Mouse (Mus musculus) inflammation-experienced regulatory T-cells, adult 6 months (primary cell): ENCODE results near the gene Cfap97. TPM values are rescaled to one million over a fixed set of nuclear protein-coding genes. Genes with fewer than 3 reads are reported as not detected.
"Not testable (repeated sequence)": the region's sequence is repeated elsewhere in the genome, so short reads cannot be mapped to it uniquely, and the experiment has no call there.

Experiments
- ATAC-seq: one replicate; pipeline ENCODE4 v1.8.0; 2017
- polyA plus RNA-seq, 3 experiments: library from polyadenylated mRNA; unstranded; fragments of 100-300 nt; shearing (Covaris generic); gene quantifications; one replicate each; pipeline ENCODE4 v1.2.1; 2017

Gene Cfap97
- polyA plus RNA-seq: 10 to 100 TPM; 25.0 to 44.3 (median 33.7) TPM

GRCm38 (mm10) chr8:46151202-46152062 lies at the start of gene Cfap97:
Gene Cfap97 (plus strand): TSS chr8:46151771.
- ATAC-seq: peak; percentile 24

DNA sequence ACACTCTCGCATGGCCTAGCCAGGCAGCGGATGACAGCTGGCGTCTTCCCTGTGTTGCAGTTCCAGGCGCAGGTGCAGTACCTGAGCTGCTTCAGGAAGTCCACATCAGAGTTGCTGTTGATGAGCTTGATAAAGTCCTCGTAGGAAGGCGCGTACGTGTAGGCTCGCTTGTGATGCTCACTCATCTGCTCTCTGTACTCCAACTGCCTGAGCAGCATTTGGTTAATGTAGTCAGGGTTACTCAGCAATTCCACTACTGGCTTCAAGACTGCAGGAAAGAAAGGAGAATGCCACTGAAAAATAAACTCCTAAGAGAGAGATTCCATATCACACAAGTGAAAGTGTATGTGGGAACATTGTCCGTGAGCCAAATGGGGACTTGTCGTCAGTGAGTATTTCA lies 48.1 kb upstream of the Cfap97 start:
- ATAC-seq: no peak

DNA sequence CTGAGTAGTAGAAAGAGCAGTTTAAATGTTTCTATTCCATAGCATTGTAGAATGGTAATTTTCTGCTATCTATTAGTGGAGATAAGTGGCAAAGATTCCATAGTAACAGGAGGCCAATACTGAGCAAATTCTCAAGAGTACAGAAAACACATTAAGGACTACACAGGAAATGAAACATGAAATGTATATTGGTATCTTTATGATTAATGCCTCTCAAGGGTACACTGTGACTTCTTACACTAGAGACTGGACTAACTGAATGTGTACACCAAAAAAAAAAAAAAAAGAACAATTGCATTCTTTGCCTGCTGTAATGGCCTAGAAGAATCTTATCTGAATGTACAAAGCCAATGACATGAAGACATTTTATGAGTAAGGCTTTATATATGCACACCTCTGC lies 43.9 kb upstream of the Cfap97 start:
- no peak for ATAC-seq

GRCm38 (mm10) chr8:46113421-46114170 lies 38.0 kb upstream of the Cfap97 start:
- not testable (repeated sequence) for ATAC-seq

DNA sequence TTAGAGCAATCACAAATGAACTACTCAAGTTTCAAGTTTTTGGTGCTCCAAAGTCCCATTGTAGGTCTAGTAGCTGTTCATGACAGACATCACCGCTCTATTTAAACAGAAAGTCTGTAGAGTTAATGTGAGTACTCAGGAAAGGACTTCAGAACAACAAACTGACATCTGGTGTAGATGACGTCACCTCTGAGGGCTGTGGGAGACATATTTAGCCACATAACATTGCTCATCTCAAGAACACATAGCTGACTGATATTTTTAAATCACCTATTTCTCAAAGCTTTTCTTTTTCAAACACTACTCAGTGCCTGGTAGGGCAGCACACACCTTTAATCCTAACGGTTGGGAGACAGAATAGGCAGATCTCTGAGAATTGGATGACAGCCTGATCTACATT lies 34.4 kb upstream of the Cfap97 start:
- ATAC-seq: no peak

GRCm38 (mm10) chr8:46119176-46119575 lies 32.4 kb upstream of the Cfap97 start:
- no peak for ATAC-seq

DNA sequence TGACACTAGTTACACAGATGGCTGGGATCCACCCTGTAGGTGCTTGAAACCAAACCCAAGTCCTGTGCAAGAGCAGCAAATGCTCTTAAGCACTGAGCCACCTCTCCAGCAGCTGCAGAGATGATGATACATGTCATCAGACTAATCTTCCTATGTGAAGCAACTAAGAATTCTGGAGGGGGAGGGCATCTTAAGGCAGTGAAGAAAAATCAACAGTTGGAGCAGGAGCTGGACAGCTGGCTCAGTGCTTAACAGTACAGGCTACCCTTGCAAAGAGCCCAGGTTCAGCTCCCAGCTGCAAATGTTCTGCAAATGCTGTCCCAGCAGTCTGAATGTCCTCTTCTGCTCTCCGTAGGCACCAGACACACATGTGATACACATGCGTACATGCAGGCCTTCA lies 29.1 kb upstream of the Cfap97 start:
- no peak for ATAC-seq

- no peak for ATAC-seq
These were observed 21.1 kb upstream of the Cfap97 start for GRCm38 (mm10) chr8:46130426-46130825.

GRCm38 (mm10) chr8:46135546-46135945 lies 16.0 kb upstream of the Cfap97 start:
- not testable (repeated sequence) for ATAC-seq

- no peak for ATAC-seq
These were observed 14.2 kb upstream of the Cfap97 start for GRCm38 (mm10) chr8:46137336-46137735.

DNA sequence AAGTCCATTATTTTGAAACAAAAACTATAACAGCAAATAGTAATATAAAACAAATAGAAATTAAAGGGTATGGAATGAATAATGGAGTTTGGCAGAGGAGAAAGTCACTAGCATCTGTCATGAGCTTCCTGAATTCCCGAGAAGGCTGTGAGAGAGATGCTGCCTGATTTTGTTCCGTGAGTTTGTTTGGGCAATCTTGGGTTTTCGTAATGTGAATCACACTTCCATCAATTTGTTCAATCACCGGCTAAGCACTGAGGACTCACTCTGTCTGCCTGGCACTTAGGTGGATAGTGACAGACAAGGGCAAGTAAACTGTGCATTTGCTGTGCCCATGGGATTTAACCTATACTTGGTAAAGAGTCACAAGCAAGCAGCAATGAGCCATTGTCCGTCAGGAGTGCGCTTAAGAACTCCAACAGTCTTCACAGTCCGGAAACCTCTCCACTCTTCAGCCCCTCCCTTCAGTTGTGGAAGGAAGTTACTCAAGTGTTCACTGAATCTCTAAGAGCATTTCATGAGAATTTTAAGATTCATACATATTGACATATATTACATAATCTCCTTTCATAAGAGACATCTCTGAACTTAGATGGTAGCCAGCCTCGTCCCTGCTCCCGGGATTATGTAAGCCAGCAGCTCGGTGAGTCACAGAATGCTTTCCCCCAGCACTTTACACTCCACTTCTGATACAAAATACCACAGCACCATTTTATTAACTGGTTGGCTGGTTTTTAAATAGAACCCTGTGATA lies 13.6 kb upstream of the Cfap97 start:
- ATAC-seq: no peak

GRCm38 (mm10) chr8:46140376-46141120 lies 11.0 kb upstream of the Cfap97 start:
- no peak for ATAC-seq

DNA sequence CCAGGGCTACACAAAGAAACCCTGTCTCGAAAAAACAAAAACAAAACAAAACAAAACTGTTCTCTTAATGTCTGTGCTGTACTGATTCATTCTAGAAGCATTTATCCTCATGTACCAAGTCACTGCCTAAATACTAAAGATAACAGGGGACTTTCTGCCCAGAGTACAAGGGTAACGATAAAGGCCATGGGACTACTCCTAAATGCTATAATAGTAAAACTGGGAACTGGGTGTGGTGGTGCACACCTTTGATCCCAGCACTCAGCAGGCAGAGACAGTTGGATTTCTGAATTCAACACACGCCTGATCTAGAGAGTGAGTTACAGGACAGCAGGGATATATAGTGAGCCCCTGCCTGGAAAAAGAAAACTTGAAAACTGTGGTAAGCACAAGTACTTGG lies 9.9 kb upstream of the Cfap97 start:
- no peak for ATAC-seq

DNA sequence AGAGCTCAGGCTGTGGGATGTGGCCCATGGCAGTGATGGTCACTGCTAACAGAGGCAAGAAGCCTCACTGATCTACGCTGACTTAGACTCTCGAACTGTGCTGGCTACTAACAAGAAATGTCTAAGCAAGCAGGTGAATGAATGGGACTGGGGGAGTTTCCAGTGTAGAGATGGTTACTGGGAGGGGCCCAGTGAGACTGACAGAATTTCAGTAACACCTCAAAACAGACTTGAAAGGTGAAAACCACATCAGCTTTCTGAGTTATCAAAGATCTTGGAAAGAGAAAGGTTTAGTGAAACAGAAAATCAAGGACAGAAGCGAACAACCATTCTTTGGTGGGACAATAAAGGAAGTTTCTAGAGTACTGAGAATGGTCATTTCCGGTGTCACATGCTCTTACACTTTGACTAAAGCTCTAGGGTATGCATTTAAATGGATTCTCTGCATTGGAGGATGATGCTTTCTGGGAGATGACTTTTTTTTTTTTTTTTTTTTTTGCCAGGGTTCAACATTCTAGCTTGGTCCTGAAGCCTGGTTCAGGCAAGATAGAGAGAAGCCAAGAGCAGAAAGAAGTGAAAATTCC lies 9.0 kb upstream of the Cfap97 start:
- ATAC-seq: peak; percentile 66

GRCm38 (mm10) chr8:46143470-46143869 lies 8.1 kb upstream of the Cfap97 start:
- ATAC-seq: no peak

GRCm38 (mm10) chr8:46143924-46144323 lies 7.6 kb upstream of the Cfap97 start:
- peak; percentile 23 for ATAC-seq

DNA sequence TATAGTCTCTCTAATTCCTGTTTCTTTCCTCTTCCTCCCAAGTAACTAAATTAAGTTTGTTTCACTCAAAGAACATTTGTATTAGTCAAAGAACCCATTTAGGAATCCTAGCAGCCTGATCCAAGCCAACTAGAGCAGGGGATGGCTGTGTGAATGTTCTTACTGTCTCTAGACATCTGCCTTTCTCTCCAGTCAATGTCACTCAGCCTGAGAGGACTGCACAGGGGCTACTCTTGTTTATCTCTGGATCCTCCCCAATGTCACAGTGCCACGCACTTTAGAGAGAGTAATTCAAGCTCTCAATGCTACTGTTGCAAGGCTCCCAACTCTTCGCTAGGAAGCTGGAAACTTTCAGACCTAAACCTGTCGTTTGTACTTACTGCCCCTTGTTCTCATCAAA lies 5.4 kb upstream of the Cfap97 start:
- ATAC-seq: no peak

DNA sequence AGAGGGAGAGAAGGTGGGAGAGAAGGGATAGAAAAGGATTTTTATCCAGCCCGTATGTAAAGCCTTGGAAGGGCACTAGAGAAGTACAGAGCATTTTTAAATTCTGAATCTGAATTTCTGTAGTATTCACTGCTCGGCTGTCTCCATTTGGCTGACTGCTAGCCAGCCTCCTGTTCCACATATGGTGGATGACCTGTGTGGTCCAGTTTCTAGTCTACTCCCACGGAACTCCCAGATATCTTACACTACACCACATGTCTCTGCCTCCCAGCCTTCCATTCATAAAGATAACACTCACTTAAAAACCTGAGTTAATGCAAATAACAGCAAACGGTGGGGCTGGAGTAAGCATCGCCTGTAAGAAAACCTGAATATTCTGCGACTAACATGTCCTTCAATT lies 2.3 kb upstream of the Cfap97 start:
- ATAC-seq: no peak

DNA sequence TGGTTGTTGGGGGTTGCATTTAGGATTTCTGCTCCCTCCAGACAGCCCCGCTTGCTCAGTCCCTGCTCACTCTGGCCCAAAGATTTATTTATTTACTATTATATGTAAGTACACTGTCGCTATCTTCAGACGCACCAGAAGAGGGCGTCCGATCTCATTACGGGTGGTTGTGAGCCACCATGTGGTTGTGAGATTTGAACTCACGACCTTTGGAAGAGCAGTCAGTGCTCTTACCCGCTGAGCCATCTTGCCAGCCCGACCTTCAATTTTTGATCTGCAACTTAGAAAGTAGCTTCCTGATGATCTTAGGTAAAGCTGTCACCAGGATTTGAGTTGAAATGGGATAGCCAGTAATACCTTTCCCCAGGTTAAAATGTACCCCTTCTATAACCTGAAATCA lies 1.8 kb upstream of the Cfap97 start:
- no peak for ATAC-seq

- ATAC-seq: peak; percentile 75
These were observed 777 bp downstream of the Cfap97 start, which contains the start of gene Snx25 for GRCm38 (mm10) chr8:46152064-46153031. Gene Snx25 (minus strand): TSS chr8:46152159.

- no peak for ATAC-seq
These were observed 1.5 kb downstream of the Cfap97 start for GRCm38 (mm10) chr8:46153042-46153441.
